Mouse (Mus musculus) spleen, adult 2 months (tissue): ENCODE measurements around the gene Csf2rb2. TPM values are rescaled to one million over a fixed set of nuclear protein-coding genes. Genes with fewer than 3 reads are reported as not detected.
"Not testable (repeated sequence)": the region's sequence is repeated elsewhere in the genome, so short reads cannot be mapped to it uniquely, and the experiment has no call there.

ENCODE experiments used
- DNase-seq, 2 experiments: peaks; one replicate each; pipeline versions ENCODE4 v3.0.0 to v3.0.0-alpha.2; 2012 to 2021; ENCODE audit warnings: low spot score in 2 of 2, low read depth in 1 of 2
- H3K27ac ChIP-seq: fragments of 200-500 bp; 2 replicates; pipeline ENCODE4 v1.5.1; 2012; ENCODE audit warnings: low read length, inconsistent platforms; ENCODE audit not compliant: insufficient read depth
- H3K27me3 ChIP-seq: fragments of 200-500 bp; 2 replicates; pipeline ENCODE4 v1.6.1; 2012; ENCODE audit warnings: mild to moderate bottlenecking, moderate library complexity, low read length, inconsistent platforms; ENCODE audit not compliant: control insufficient read depth, insufficient read depth
- H3K36me3 ChIP-seq: fragments of 200-500 bp; 2 replicates; pipeline ENCODE4 v1.6.1; 2012; ENCODE audit warnings: mild to moderate bottlenecking, low read length, inconsistent platforms; ENCODE audit not compliant: control insufficient read depth, insufficient read depth
- H3K4me1 ChIP-seq: fragments of 200-500 bp; 2 replicates; pipeline ENCODE4 v1.6.1; 2011; ENCODE audit warnings: inconsistent platforms; ENCODE audit not compliant: control insufficient read depth, insufficient read depth, insufficient read length
- H3K4me3 ChIP-seq: fragments of 200-500 bp; 2 replicates; pipeline ENCODE4 v1.5.1; 2011; ENCODE audit warnings: mild to moderate bottlenecking, inconsistent platforms; ENCODE audit not compliant: insufficient read depth, insufficient read length; ENCODE audit errors: extremely low read depth
- CTCF ChIP-seq: fragments of 200-500 bp; IDR thresholded peaks from 2 replicates; pipeline ENCODE4 v1.5.1; 2011; ENCODE audit warnings: mild to moderate bottlenecking, inconsistent platforms; ENCODE audit not compliant: insufficient read depth, insufficient read length, insufficient replicate concordance; ENCODE audit errors: extremely low read depth
- POLR2A ChIP-seq: fragments of 200-500 bp; IDR thresholded peaks from 2 replicates; pipeline ENCODE4 v1.6.1; 2011; ENCODE audit warnings: low read depth, low read length, inconsistent platforms
- WGBS: fragments of 180-500 bp; shearing (Covaris S2); methylation state at CpG from one replicate; pipeline ENCODE4 v1.1.7; 2018; 5-methylcytosine and 5-hydroxymethylcytosine counted together
- polyA plus RNA-seq: library from polyadenylated mRNA; depleted of rRNA; stranded (reverse); fragments of >200 nt; gene quantifications from 2 replicates; pipeline ENCODE4 v1.2.3, GENCODE M21; 2012; rRNA removed

Gene Csf2rb2
- 14.4 and 16.4 TPM in 2 replicates for polyA plus RNA-seq

DNA sequence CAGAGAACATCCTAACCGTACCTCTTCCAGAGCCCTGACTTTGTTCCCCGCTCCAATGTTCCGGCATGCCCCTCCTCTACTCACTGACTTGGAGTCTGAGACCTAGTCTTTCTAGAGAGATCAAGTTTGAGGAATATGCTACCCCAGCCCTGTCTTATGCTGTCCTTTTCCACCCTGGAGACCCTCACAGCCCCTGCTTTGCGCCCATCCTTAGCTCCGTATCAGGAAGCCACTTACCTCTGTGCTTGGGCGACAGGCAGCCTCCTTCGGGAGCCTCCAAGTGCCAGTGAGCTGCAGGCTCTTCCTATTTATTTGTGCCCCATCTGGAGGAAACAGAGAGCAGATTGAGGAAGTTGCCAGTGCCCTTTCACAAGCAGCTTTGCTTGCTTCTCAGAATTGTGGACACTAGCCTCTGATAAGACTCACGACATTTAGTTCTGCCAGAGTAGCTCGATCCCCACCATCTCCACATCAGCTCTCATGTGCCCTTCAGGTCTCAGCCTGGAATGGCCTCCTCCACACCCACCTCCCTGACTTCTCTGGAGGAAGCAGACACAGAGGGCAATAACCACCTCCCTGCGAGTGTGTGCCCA is at the start of gene Csf2rb2:
TSS of gene Csf2rb2 (minus strand) at position 381 of the 593 bp plus-strand sequence.
- Histone ChIP-seq H3K4me3 (peak within 1 kb of the TSS; percentile 40), H3K36me3 (no peaks in the 10 kb centered on the region), H3K4me1 (peaks cover 5% of the 10 kb centered on the region), H3K27ac (0 out of 2 replicates have a peak within 1 kb of the TSS, but pooled peaks have one; percentile 10), H3K27me3 (no peaks in the 10 kb centered on the region)
- DNase-seq: no peak
- WGBS: 30% methylated on average over 10 of the region's 10 CpGs
- TF ChIP-seq CTCF (no peak), POLR2A (no peak)

DNA sequence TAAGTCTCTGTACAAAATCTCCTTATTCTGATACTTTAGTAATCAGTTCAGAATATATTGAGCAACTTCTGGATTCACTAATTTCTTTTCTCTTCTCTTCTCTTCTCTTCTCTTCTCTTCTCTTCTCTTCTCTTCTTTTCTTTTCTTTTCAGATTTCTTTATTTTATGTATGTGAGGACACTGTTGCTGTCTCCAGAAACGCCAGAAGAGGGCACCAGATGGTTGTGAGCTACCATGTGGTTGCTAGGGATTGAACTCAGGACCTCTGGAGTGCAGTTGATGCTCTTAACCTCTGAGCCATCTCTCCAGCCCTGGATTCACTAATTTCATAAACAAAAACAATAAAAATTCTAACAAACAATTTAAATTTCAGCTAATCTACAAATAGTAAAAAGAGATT is 49.4 kb upstream of the Csf2rb2 start:
- 0% methylated on average over 1 of the region's 1 CpGs for whole genome bisulfite sequencing
- H3K36me3 ChIP-seq: no peaks in the 10 kb centered on the region
- TF ChIP-seq POLR2A: no peak
- peak; percentile 17; the same call in 1 of the 2 replicates for TF ChIP-seq CTCF
- no peak overlapping the region for H3K4me3 ChIP-seq
- no peaks in the 10 kb centered on the region for H3K27me3 ChIP-seq
- H3K4me1 ChIP-seq: peaks cover 3% of the 10 kb centered on the region; the same call in 1 of the 2 replicates
- DNase-seq: peak in 1 of 2 experiments; percentile 21
- no peak overlapping the region for H3K27ac ChIP-seq

DNA sequence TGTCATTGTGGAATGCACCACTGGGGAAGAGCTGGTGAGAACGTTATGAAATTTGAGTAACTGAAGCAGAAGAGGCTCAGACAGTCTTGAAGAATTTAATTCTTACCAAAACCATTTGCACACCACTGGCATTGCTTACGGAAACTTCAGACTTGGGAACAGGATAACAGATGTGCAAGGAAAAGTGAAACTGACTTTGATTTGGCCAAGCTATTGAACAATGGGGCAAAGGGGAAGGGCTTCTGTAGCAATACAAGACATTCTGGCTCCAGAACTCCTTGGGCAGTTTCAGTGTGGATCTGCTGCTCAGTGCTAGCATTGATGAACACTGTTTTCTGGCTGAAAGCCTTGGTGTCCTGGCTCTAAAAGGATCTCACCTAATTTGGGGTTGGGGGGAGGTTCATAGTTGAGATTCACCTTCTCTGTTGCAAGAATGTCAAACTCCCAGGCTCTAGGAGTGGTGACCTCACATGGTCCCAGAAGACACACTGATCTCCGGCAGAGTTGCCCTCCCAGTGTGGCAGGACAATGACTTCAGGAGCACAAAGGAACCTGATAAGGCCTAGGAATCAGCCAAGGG is 46.2 kb upstream of the Csf2rb2 start:
- no peak for TF ChIP-seq CTCF
- Histone ChIP-seq H3K36me3 (no peaks in the 10 kb centered on the region), H3K27ac (no peak overlapping the region), H3K4me1 (peaks cover 3% of the 10 kb centered on the region; the same call in 1 of the 2 replicates), H3K27me3 (no peaks in the 10 kb centered on the region), H3K4me3 (no peak overlapping the region)
- DNase-seq: no peak
- 66% methylated on average over 3 of the region's 3 CpGs for WGBS

GRCm38 (mm10) chr15:78344567-78344966 is 39.0 kb upstream of the Csf2rb2 start:
- H3K4me1 ChIP-seq: no peaks in the 10 kb centered on the region
- H3K36me3 ChIP-seq: peaks cover 3% of the 10 kb centered on the region; the same call in 1 of the 2 replicates
- no peak overlapping the region for H3K4me3 ChIP-seq
- no peaks in the 10 kb centered on the region for H3K27me3 ChIP-seq
- no peak for DNase-seq
- WGBS: 92% methylated on average over 3 of the region's 3 CpGs
- TF ChIP-seq POLR2A: no peak
- no peak for TF ChIP-seq CTCF
- H3K27ac ChIP-seq: no peak overlapping the region

DNA sequence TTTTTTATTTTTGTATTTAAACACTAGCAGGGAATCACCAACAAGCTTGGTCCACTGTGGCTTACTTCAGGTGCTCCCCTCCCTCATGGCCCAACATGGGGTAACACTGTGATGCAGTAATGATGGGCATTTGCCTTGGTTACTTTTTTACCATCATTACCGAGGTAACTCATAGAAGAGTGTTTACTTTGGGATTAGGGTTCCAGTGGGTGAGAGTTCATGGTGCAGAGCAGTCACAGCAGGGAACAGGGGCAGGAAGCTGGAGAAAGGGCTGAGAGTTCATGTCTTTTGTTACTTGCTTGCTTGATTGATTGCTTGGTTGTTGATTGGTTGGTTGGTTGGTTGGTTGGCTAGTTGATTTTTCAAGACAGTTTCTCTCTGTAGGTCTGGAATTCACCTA is 38.2 kb upstream of the Csf2rb2 start:
- no peak overlapping the region for H3K27ac ChIP-seq
- H3K4me1 ChIP-seq: no peaks in the 10 kb centered on the region
- DNase-seq: no peak
- WGBS: 59% methylated on average over 1 of the region's 1 CpGs
- TF ChIP-seq CTCF: no peak
- no peak for TF ChIP-seq POLR2A
- peaks cover 3% of the 10 kb centered on the region; the same call in 1 of the 2 replicates for H3K36me3 ChIP-seq
- H3K27me3 ChIP-seq: no peaks in the 10 kb centered on the region
- no peak overlapping the region for H3K4me3 ChIP-seq

DNA sequence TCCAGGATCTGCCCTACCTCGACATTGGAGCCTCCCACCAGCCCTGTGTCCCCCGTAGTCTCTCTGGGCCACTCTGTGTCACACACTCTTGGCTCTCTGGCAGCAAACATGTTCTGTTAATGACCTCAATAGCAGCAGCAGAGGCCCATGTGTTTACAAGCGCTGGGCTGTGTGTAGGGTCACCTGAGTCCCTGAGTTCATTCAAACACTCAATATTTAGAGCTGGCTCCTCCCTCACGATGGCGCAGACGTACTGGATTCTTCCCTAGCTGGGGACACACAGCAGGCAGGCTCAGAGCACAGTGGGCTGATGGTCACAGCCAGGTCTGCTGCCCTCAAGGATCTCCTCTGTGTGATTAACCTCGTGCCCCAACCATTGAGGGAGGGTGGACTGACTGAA is 35.4 kb upstream of the Csf2rb2 start:
- not testable (repeated sequence) for DNase-seq, H3K36me3 ChIP-seq, H3K27ac ChIP-seq, H3K4me1 ChIP-seq, H3K4me3 ChIP-seq, H3K27me3 ChIP-seq
- 81% methylated on average over 7 of the region's 7 CpGs for WGBS
